Mouse (Mus musculus) spleen, postnatal 36 days (tissue): ENCODE results near the gene Gucy1b2.

Experiments used
- DNase-seq, 2 experiments: peaks; one replicate each; pipeline ENCODE4 v3.0.0; 2022; ENCODE audit warnings: low spot score in 2 of 2, mixed read lengths in 1 of 2

Gene Gucy1b2

DNA sequence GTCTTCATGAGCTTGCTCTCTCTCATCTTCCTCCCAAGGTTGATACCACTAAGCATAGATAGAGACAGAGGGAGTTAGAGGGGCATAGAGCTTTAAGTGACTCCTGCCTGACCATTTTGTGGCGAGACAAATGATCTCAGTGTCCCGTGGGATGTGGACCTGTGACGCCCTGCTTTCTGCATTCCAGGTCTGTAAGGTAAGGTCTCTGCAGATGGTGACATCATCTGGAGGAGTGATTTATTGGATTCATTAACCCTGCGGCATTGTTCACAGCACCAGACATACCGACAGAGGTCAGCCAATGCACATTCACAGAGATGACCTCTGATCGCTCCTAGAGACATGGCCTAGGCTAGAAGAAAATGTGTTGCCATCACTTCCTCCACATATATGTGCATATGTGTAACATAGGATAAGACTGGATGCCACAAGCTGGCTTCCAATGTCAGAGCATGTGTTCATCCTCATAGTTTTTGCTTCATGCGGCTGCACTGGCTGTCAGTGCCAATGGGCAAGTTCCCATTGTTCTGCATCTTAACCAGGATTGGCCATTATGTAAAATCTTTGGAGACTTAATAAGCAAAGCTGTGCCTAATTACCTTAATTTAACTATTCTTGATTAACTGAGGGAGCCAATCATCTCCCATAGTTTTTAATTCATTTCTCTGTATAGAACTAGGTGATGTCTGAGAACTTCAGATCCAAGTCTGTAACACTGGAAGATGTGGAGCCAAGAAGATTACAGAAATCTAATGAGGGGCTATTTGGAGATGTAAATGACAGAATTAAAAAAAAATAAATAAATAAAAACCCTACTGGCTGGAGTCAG, 9.5 kb downstream of the Gucy1b2 start:
- no peak for DNase-seq

GRCm38 (mm10) chr14:62443840-62444430, 12.2 kb downstream of the Gucy1b2 start:
- no peak for DNase-seq

DNA sequence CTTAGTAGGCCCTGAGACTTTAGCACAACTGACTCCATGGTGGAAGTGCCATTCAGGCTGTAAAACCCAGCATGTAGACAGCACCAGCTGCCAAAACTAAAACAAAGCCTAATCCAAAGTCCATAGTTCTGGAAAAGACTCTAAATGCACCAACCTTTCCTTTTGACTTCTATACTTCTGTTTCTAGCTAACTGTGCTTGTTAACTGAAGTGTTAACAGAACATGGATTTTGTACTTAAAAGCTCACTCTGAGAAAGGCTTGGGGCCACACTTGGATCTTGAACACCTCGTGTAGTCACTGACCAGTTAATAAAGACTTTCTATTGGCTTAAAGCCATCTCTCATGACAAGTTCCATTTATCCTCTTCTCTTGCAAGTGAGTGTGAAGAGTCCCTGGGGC, 13.1 kb downstream of the Gucy1b2 start:
- DNase-seq = no peak

GRCm38 (mm10) chr14:62440036-62440435, 16.1 kb downstream of the Gucy1b2 start:
- no peak for DNase-seq

- no peak for DNase-seq
Observed at GRCm38 (mm10) chr14:62438236-62438635, 17.9 kb downstream of the Gucy1b2 start.

GRCm38 (mm10) chr14:62437806-62438205, 18.3 kb downstream of the Gucy1b2 start:
- DNase-seq = no peak

GRCm38 (mm10) chr14:62425277-62425691, 30.8 kb downstream of the Gucy1b2 start:
- peak; percentile 14 to 18 for DNase-seq

- DNase-seq = no peak
Observed at GRCm38 (mm10) chr14:62422265-62422664, 33.8 kb downstream of the Gucy1b2 start.

GRCm38 (mm10) chr14:62417501-62417900, 38.6 kb downstream of the Gucy1b2 start:
- DNase-seq = no peak

- no peak for DNase-seq
Observed at GRCm38 (mm10) chr14:62416742-62417134, 39.4 kb downstream of the Gucy1b2 start.

GRCm38 (mm10) chr14:62416007-62416741, 39.9 kb downstream of the Gucy1b2 start:
- no peak for DNase-seq

- no peak for DNase-seq
Observed at GRCm38 (mm10) chr14:62395346-62395745, 60.7 kb downstream of the Gucy1b2 start.

- no peak for DNase-seq
Observed at GRCm38 (mm10) chr14:62392754-62393153, 63.3 kb downstream of the Gucy1b2 start.

DNA sequence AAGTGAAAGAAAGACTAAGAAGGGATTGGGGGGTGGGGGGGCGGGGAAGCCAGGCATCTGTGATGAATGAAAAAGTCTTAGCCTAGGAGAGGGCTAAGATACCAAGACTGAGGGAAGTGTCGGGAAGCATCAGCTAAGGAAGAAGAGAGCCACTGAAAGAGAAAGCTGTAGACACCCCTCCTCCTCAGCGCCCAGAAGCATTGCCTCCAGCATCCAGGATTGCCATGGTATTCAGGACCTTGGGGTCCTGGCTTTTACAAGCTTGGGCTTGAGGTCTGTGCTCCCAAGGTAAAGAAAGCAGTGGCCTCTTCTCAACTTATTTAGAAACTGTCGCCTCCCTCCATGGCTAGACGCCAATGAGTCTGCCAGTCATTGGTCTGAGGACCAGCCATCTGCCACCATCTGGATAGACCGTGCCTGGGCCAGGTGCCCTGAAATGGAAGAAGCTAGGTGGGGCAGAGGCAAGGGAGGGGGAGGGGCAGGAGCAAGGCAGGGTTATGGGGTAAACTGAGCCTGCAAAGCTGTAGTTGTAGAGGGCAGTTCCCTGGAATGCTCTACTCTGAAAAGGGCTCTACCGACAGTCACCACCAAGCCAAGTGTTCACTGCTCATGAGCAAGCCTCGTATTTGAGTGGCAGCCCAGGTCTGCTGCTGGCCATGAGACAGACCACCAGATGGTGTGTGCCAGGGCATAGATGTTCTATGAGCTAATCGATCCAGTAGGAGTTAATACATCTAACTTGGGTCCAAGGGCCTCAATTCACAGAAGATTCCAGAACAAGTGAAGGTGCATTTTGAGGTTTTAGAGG, 66.2 kb downstream of the Gucy1b2 start:
- no peak for DNase-seq

- peak; percentile 11 to 29 for DNase-seq
Observed at GRCm38 (mm10) chr14:62389064-62389728, 66.9 kb downstream of the Gucy1b2 start.

- DNase-seq = no peak
Observed at GRCm38 (mm10) chr14:62383786-62384299, 72.2 kb downstream of the Gucy1b2 start.

DNA sequence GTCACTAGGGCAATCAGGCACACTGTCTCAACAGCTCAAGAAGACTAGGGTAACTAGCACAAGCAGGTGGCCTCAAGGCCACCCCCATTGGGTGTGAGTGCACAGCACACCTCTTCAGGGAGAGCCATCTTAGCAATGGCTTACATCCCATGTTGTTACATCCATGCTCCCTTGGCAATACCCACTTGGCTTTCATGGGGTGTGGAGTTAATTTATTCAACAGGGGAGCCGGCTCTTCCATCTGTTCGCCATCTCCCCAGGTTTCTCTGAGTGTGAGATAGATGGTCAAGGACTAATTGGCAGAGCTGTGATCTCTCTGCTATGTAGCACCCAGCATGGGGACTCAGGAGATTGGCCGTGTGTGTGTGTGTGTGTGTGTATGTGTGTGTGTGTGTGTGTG, 73.0 kb downstream of the Gucy1b2 start:
- DNase-seq = no peak

- no peak for DNase-seq
Observed at GRCm38 (mm10) chr14:62380606-62381005, 75.5 kb downstream of the Gucy1b2 start.

DNA sequence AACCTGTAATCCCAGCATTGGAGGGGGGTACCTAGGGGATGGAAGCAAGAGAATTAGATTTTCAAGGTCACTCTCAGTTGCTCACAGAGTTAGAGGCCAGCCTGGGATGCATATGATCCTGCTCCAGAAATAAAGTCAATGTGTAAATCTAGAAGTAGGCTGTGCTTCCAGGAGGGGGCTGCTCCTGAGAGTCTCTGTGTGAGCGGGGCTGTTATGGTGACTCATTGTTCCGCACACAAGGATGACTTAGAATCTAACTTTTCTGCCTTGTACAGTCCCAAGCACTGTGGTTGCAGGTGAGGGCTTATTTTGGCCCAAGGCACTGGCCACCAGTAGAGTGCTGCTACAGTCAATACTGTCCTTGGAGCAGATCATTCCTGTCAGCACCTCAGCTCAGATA, 76.7 kb downstream of the Gucy1b2 start:
- no peak for DNase-seq

GRCm38 (mm10) chr14:62376115-62376514, 80.0 kb downstream of the Gucy1b2 start:
- DNase-seq = no peak

DNA sequence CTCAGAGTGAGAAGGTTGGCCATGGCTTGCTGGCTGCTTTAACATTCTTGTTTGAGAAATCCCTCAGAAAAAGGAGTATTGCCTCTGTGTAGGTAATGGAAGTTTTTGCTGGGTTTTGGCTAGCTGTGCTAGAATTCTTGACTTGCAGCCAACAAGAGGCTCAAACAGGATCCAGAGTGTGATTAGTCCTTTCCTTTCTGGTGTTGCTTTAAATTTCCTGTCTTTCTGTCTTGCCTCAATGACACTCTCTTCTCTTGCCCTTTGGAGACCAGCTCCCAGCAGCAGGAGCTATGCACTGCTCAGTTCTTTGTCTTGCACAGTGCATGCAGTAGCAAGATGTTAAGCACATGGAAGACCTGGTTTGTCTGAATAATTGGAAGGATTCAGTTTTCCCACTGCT, 80.4 kb downstream of the Gucy1b2 start:
- DNase-seq = no peak
